Mouse (Mus musculus) adrenal gland, postnatal 4 days (tissue): ENCODE measurements around the gene Zbtb8os. TPM values are rescaled to one million over a fixed set of nuclear protein-coding genes. Genes with fewer than 3 reads are reported as not detected.
"Not testable (repeated sequence)": the region's sequence is repeated elsewhere in the genome, so short reads cannot be mapped to it uniquely, and the experiment has no call there.

Experiments used
- DNase-seq, 2 experiments: peaks; one replicate each; pipeline ENCODE4 v3.0.0; 2021 to 2022; ENCODE audit warnings: low spot score in 2 of 2, mixed read lengths in 2 of 2
- total RNA-seq, 2 experiments: library from RNA; stranded (reverse); gene quantifications; 2 replicates each; pipeline ENCODE4 v1.2.3; 2021

The Zbtb8os gene
- total RNA-seq, 2 experiments from 2014 or later, result 51.1 to 52.2 TPM

DNA sequence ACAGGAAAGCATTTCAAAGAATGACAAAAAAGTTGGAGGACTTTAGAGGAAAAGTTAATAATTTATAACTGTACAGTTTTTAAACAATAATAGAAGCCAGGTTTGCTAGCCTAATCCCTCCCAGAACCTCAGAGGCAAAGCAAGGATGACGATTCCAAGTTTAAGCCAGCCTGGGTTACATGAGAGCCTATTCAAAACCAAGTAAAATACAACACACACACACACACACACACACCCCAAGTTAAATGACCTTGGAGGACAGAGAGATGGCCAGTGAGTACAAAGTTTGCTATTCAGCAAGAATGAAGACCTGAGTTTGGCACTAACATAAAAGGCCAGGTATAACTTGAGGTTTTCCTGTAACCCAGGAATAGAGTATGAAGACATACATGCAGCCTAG is 9.3 kb upstream of the Zbtb8os start:
- DNase-seq, result no peak

DNA sequence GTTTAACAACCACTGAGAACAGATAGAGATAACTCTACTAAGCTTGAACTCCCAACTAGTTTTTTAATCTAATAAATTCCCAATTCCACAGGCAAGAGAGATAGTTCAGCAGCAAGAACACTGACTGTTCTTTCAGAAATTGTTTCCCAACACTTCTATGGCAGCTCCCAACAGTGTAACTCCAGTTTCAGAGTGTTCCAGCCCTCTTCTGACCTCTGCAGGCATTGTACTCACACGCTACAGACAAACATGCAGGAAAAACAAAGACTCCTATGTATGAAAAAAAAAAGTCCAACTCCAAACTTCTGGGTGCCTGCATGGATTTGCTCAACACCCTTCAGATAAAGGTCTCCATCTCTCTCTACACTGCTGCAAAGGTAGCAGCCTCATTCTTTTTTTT is 2.6 kb upstream of the Zbtb8os start:
- no peak for DNase-seq

DNA sequence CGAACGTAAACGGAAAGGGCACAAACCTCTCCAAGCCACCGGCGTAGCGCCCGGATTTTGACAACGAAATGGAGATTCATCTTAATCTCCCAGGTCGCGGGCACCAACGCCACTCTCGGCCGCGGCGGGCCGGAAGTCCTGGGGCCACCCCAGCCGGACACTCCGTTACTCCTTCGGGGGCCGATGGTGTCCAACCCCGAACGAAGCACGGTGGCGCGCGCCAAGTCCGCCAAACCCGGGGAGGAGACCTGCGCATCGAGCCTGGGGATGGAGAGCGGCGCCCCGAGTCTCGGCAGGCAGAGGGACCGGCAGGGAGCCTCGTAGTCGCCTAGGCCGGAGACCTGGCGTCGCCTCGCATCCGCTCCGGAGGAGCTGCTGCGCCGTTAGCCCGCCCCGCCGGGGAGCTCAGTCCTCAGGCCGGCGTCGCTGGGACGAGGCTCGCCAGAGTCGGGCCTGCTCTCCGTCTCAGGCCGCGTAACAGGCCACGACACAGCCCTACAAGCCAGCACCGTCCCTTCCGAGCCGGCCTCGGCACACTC is 749 bp upstream of the Zbtb8os start:
- peak in 1 of 2 experiments; percentile 50 for DNase-seq

DNA sequence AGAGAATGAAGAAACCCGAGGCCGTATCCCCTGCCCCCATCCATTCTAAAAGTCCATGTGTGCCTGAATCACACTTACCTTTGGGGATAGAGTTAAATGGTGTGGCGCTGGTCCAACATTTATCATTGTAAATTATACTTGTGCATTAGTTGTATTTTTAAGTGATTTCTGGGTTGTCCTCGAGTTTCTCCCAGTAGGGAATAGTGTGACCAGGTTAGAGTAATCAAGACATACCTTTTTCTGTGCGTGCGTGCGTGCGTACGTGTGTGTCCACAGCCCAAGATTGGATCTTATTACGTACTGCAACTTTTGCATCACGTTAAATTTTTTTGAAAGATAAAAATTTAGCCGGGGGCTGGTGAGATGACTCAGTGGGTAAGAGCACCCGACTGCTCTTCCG is 796 bp downstream of the Zbtb8os start:
- DNase-seq, result no peak

DNA sequence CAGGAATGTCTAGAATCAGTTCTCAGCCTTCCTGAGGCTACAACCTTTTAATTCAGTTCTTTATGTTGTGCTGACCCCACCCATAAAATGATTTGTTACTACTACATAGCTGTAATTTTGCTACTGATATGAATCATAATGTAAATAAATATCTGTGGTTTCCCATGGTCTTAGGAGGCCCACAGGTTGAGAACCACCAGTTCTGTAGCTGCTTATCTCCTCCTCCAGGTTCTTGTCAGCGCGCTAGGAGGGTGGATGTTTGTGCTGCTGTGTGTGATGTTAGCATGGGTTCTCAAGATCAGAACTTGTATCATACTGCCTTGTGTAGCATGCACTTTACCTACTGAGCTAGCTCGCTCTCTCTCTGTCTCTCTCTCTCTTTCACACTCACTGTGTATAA is 4.2 kb downstream of the Zbtb8os start:
- DNase-seq, result no peak

DNA sequence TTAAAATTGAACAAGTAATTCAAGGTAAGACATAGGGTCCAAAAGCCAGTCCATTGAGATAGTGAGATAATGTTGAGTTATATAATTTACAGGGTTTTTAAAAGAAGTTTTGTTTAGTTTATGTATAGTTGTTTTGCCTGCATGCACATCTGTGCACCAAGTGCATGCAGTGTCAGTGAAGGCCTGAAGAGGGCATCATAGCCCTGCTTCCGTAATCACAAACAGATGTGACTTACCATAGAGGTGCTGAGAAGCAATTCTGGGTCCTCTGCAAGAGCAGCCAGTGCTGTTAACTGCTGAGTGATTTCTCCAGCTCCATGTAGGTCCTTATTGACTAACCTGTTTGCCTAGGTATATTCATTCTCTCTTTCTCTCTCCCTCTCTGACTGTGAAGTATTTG is 6.4 kb downstream of the Zbtb8os start:
- DNase-seq, result no peak

DNA sequence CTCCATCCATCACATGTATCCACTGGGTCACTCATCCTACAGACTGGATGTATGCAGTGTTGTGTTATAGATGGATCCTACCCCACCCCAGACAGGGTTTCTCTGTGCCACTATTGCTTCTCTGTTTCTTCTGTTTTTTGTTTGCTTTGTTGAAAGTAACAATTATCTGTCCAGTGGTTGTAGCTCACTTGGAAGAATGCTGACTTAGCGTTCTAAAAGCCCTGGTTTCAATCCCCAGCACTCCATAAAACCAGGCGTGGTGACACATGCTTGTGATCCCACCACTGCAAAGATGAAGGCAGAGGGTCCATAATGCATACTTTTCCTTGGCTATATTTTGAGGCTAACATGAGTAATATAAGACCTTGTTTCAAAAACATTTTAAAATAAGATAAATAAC is 7.2 kb downstream of the Zbtb8os start:
- DNase-seq, result no peak

DNA sequence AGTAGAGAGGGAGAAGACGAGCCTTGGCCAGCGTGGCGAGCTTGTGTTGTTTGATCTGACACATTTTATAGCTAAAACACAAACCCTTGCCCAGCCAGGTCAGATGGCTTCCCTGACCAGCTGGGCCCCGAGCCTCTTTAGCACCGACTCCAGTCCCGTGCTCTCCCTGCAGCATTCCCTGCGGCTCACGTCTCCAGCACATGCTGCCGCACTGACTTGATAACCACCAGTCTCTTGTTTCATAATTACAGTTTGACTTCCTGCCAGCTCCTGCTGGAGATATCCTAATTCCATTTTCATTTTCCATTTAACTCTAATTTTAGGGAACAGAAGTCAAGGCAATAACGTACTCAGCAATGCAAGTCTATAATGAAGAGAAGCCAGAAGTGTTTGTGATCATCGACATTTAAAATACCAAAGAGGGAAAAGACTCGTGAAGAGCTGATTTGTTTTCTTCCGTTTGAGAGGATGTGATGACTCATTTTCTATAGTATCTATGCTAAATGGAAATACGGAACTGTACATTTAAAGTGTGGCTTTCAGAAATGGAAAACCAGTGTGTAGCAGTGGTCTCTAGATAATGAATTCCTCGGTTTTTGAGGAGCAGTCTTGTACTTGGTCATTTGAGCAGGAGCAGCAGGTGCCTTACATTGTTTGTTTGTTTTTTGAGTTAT is 11.1 kb downstream of the Zbtb8os start:
- DNase-seq, result no peak

DNA sequence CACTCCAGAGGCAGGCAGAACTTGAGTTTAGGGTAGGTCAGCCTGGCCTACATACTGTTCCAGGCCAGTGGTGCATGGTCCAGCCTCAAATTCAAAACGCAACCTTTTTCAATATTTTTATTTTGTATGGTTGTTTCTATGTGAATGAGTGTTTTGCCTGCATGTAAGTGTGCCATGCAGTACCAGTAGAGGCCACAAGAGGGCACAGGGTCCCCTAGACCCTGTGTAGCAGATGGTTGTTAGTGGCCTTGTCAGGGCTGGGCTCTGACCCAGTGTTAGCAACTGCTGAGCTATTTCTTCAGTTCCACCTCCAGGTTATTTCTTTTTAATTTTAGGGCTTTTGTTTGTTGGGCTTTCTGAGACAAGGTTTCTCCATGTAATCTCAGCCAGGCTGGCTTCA is 15.1 kb downstream of the Zbtb8os start:
- DNase-seq, result peak; percentile 38 to 50

DNA sequence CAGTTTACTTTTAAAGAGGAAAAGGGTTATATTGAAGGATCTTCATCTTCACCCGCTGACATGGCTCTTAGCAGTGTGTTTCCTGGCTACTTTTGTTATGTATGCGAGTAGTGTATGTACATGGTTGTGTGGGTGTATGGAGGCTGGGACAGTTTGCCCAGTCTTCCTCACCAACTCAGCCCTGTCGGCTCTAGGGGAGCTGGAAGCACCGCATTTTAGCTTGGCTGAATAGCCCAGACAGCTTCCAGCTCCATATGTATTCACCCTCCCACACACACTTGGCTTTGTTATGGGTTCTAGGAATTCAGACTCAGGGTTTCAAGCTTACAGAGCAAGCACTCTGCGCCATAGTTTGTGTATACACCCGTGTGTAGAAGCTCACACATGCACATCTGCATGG is 15.6 kb downstream of the Zbtb8os start:
- no peak for DNase-seq

DNA sequence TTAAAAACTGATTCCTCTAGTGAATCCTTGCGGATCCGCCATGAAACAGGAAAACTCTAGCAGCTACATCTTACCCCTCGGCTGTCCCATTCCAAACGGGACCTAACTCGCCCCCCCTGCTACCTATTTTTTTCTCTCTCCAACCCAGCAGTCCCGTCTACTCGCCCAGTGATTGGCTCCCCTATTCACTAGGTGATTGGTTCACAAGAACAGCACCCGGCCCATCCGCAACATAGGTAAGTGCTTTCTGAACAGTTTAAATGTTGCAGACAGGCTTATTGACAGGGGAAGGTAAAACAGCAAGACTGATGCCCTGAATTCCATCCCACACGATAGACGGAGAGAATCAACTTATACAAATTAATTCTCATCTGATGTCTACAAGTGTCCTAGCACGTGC is 17.7 kb downstream of the Zbtb8os start:
- no peak for DNase-seq

DNA sequence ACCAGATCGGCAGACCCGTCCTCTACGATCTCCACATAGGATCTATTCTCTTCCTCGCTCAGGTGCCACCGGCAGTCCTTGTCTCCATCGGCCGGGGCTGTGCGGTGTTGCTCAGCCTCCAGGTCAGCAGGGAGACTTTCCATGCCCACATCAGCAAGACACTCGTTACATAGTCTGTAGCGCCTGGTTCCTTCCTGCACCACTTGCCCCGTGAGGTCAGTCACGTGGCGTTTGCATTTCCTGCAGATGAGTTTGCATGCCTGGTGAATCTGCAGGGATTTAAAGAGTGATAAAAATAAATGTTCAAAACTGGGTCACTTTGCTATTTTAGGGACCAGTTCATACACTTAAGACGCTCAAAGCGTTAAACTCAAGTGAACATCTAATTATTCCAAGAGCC is 18.7 kb downstream of the Zbtb8os start:
- no peak for DNase-seq

DNA sequence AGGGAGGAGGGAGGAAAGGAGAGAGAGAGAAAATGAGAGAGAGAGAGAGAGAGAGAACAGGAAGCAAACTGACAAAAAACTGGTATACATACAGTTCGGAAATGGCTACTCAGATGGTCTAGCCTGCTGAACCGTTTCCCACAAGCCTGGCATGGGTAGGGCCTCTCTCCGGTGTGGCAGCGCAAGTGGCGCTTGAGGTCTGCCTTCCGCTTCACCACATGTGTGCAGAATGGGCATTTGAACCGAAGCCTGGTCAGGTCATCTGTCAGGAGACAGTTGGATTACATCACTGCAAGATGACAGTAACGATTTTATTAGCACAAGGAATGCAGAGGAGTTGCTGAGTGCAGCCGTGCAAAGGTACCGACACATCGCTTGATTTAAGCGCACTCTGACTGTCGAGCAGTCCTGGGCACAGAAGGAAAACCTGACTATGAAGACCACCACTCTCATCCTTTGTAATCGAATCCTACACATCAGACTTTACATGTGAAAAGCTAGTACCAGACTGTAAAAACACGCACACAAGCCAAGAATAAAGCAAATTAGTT is 22.2 kb downstream of the Zbtb8os start:
- DNase-seq, result no peak

DNA sequence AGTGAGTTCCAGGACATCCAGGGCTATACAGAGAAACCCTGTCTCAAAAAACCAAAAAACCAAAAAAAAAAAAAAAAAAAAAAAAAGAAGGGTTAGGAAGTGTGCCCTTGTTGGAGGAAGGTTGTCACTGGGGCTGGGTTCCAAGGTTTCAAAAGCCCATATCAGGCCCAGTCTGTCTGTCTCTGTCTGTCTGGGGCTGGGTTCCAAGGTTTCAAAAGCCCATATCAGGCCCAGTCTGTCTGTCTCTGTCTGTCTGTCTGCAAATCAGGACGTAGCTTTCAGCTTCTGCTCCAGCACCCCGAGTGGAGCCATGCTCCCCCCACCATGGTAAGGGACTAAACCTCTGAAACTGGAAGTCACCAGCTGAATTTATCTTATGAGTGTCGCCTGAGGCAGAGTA is 26.7 kb downstream of the Zbtb8os start:
- DNase-seq, result not testable (repeated sequence)

DNA sequence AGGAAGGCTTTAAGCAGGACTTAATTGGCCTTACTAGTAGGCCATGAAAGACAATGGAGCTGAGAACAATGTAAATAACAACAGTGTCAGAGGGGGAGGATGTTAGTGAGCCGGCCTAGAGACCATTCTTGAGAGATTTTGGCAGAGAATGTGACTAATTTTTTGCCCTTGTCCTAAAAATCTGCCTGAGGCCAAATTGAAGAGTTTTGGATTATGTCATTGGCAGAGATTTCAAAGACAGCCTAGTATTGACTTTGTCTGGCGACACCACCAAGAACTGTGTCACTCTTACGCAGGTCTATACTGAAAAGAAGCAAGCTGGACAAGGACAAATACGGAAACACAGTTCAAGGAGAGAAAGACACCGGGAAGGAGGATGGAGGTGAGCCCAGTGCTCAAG is 27.3 kb downstream of the Zbtb8os start:
- no peak for DNase-seq

DNA sequence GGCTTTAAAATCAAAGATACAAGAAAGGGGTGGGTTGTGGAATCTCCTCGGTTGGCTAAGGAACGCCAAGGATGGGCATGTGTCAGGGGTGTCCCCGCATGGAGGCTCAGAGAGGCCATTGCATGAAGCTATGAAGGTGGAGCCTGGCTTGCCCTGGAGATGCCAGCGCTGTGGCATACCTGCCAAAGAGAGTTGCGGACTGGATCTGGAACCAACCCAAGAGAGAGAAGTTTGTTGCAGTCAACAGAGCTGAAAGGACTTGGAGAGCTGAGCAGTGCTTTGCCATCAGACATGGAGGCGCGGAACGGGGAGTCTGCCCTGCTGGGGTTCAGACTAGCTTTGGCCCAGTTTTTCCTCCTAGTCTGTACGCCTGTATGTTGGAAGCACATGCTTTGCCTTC is 28.0 kb downstream of the Zbtb8os start:
- DNase-seq, result no peak

DNA sequence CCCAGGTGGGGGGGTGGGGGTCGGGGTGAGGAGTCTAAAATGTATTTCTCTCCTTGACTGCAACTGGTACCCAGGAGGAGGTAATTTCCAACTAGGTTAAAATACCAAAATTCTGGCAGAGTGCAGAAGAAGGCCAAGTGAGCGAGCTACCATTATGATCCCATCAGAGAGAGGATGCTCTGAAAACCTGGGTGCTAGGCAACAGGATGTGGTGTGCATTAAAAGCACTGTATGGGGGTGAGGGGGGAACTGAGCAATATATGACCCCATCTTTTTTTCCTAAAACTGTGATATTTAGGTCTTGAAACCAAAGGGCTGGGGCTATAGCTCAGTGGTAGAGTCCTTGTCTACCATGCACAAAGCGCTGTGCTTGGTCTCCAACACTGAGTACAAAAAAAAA is 28.9 kb downstream of the Zbtb8os start:
- DNase-seq, result no peak

DNA sequence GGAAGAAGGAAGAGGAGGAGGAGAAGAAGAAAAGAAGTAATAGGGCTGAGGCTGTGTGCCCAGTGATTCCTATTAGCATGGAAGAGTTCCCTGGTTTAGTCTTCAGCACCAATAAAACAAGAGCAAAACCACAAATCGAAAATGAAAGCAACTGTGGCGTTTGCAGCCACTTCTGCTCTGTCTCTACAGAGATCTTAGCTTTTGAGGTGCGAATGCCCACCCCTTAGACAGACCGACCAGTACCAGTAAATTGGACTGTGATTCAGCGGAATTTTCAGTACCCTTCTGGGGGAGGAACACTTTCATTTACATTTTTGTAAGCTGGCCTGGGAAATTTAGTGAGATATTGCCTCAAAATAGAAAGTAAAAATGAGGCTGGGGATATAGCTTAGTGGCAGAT is 29.7 kb downstream of the Zbtb8os start:
- DNase-seq, result no peak

DNA sequence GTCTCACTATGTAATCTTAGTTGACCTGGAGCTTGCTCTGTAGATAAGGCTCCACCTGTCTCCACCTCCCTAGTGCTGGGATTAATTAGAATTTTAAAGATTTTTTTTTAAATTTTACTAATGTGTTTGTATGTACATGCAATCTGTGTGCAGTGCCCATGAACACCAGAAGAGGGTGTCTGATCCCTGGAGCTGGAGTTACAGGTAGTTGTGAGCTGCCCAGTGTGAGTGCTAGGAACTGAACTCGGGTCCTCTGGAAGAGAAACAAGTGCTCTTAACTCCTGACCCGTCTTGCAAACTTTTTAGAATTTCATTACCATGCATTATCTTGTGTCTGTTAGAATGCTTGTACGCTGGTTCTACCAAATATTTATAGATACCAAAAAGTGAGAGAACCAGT is 35.9 kb downstream of the Zbtb8os start:
- no peak for DNase-seq

DNA sequence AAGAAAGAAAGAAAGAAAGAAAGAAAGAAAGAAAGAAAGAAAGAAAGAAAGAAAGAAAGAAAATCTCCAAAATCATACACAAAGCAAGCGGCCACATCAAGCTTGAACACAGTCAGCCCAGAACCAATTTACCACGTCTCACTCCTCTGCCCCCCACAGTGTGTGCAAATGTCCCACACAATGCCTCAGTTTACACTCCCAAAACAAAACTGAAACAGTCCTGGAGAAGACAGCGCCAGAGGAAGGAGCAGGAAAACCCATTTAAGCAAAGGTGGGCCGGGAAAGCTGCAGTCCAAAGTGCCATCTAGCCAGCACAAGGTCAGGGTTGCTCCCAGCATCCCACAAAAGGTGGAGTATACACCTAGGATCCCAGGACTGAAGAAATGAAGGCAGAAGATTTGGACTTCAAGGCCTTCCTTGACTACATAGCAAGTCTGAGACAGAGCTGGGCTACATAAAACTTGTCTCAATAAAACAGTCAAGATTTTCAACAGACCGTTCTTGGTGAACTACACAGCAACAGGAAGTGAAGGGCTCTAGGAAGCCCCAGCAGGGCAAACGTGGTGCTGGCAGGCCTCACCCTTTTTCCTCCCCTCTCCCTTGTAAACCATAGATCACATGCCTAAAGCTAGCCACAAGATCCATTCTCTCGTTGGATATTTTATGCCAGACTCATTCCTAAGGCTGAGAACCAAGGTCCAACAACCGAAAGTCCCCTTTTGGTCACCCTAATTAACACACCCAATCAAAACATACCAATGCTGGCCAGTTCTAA is 37.9 kb downstream of the Zbtb8os start:
- no peak for DNase-seq

DNA sequence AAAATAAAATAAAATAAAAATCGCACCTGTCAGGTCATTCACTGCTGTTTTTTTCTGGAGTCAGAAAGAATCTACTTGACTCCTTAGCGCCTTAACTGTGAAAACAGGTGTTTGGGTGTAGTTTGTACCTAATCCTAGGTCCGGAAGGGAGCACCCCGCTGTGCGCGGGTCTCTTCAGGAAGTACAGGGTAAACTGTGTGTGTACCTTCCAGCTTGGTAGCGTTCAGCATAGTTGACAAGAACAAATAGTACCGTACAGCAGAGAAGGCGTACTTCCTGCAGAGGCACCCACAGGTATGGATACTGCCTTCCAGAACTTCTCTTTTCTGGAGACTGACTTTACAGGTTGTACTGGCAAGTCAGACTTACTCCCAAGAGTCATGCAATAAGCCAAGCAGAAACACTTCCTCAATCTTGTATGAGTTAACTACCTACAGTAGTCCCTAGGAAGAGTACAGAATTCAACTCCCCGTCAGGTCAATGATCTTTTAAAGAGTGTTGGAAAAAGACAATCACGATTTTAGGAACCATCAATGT is 38.8 kb downstream of the Zbtb8os start:
- no peak for DNase-seq

DNA sequence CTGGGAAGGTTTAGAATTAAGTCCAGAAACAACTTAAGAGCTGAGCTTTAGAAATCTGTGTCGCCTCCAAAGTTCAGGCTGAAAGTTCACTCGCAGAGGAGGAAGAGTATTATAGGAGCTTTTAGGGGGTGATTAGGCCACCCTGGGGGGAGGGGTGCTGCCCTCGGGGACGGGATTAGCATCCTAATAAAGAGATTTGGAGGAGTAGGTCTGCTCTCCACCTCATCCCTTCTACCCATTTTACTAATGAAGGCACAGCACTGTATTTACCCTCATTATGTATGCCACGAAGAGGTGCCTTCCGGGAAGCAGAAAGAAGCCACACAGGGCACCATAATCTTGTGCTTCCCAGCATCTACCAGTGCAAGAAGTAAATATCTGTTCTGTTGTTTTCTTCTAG is 39.5 kb downstream of the Zbtb8os start:
- DNase-seq, result no peak
